Mouse (Mus musculus) heart, embryonic 11.5 days (tissue): ENCODE data around the gene Slc35b2. TPM values are rescaled to one million over a fixed set of nuclear protein-coding genes. Genes with fewer than 3 reads are reported as not detected.

Experiments
- ATAC-seq: fragments of 200-750 bp; cut with Nextera tagmentation; replicated peaks from 2 replicates; pipeline ENCODE4 v1.8.0; 2017; ENCODE audit warnings: moderate library complexity; ENCODE audit not compliant: insufficient number of reproducible peaks, low FRiP score, low TSS enrichment
- H3K27ac ChIP-seq: fragments of 300-500 bp; sonication (generic); 2 replicates; pipeline ENCODE4 v1.5.1; 2014; ENCODE audit warnings: mild to moderate bottlenecking, low read depth, low read length
- H3K27me3 ChIP-seq: fragments of 300-500 bp; sonication (generic); 2 replicates; pipeline ENCODE4 v1.6.1; 2014; ENCODE audit warnings: mild to moderate bottlenecking, low read length, mixed read lengths; ENCODE audit not compliant: control insufficient read depth, insufficient read depth
- H3K36me3 ChIP-seq: fragments of 300-500 bp; sonication (generic); 2 replicates; pipeline ENCODE4 v1.6.1; 2014; ENCODE audit warnings: mild to moderate bottlenecking, low read length, moderate library complexity, mixed read lengths; ENCODE audit not compliant: control insufficient read depth, insufficient read depth
- H3K4me1 ChIP-seq: fragments of 300-500 bp; sonication (generic); 2 replicates; pipeline ENCODE4 v1.6.1; 2014; ENCODE audit warnings: low read length; ENCODE audit not compliant: control insufficient read depth, insufficient read depth
- H3K4me2 ChIP-seq: fragments of 300-500 bp; sonication (generic); 2 replicates; pipeline ENCODE4 v1.6.1; 2014; ENCODE audit warnings: mild to moderate bottlenecking, moderate library complexity
- H3K4me3 ChIP-seq: fragments of 300-500 bp; sonication (generic); 2 replicates; pipeline ENCODE4 v1.5.1; 2014; ENCODE audit warnings: low read depth, low read length
- H3K9ac ChIP-seq: fragments of 300-500 bp; sonication (generic); 2 replicates; pipeline ENCODE4 v1.6.1; 2014; ENCODE audit warnings: mild to moderate bottlenecking, low read depth, low read length, moderate library complexity
- H3K9me3 ChIP-seq: fragments of 300-500 bp; sonication (generic); replicated peaks from 2 replicates; pipeline ENCODE4 v1.6.1; 2016; ENCODE audit warnings: low read length; ENCODE audit not compliant: control insufficient read depth
- WGBS: fragments of 180-500 bp; shearing (Covaris S2); extraction: QIAGEN DNeasy Blood & Tissue Kit; methylation state at CpG from one replicate; pipeline ENCODE4 v1.1.7; 2014; ENCODE audit not compliant: insufficient replicate concordance; 5-methylcytosine and 5-hydroxymethylcytosine counted together
- polyA plus RNA-seq: library from polyadenylated mRNA; unstranded; fragments of >200 nt; fragmentation: Nextera tagmentation; extraction: Ambion mirVana; gene quantifications from 2 replicates; pipeline ENCODE4 v1.2.1, GENCODE M21; 2014

Gene Slc35b2
- polyA plus RNA-seq, 1 experiment from 2014 or later: 87.2 TPM

- H3K4me1 ChIP-seq: peaks cover 67% of the 10 kb centered on the region
- no peak for ATAC-seq
Observed at GRCm38 (mm10) chr17:45595736-45596390, 32.2 kb downstream of the Slc35b2 start.

GRCm38 (mm10) chr17:45596631-45597396 is 33.1 kb downstream of the Slc35b2 start:
- Histone ChIP-seq H3K27ac (0 out of 2 replicates have a peak overlapping the region, but pooled peaks have one; percentile 7), H3K9me3 (no peaks in the 10 kb centered on the region), H3K4me3 (no peak overlapping the region), H3K4me1 (peaks cover 70% of the 10 kb centered on the region), H3K36me3 (no peaks in the 10 kb centered on the region), H3K27me3 (peaks cover 10% of the 10 kb centered on the region), H3K4me2 (no peak overlapping the region), H3K9ac (no peak overlapping the region)
- ATAC-seq: no peak; the same call in 1 of the 2 replicates
- 28% methylated on average over 11 of the region's 11 CpGs for WGBS

More at GRCm38 (mm10) chr17:45595736-45596390, 32.2 kb downstream of the Slc35b2 start:
- Histone ChIP-seq H3K4me3 (peak overlapping the region; percentile 66), H3K27me3 (peaks cover 10% of the 10 kb centered on the region), H3K27ac (peak overlapping the region; percentile 47; the same call in 1 of the 2 replicates), H3K9ac (peak overlapping the region; percentile 78; the same call in 1 of the 2 replicates), H3K4me2 (peak overlapping the region; percentile 99), H3K9me3 (no peaks in the 10 kb centered on the region), H3K36me3 (no peaks in the 10 kb centered on the region)
- WGBS: 8% methylated on average over 23 of the region's 23 CpGs

GRCm38 (mm10) chr17:45597787-45598186 is 34.1 kb downstream of the Slc35b2 start:
- Histone ChIP-seq H3K9ac (no peak overlapping the region), H3K4me2 (no peak overlapping the region), H3K36me3 (no peaks in the 10 kb centered on the region), H3K27ac (no peak overlapping the region), H3K9me3 (no peaks in the 10 kb centered on the region), H3K27me3 (peaks cover 10% of the 10 kb centered on the region), H3K4me3 (no peak overlapping the region), H3K4me1 (peaks cover 65% of the 10 kb centered on the region)
- ATAC-seq: no peak
- WGBS: 42% methylated on average over 3 of the region's 3 CpGs

GRCm38 (mm10) chr17:45598376-45598775 is 34.7 kb downstream of the Slc35b2 start:
- WGBS: 90% methylated on average over 2 of the region's 2 CpGs
- H3K4me2 ChIP-seq: no peak overlapping the region; the same call in 1 of the 2 replicates
- no peak for ATAC-seq

GRCm38 (mm10) chr17:45598891-45599290 is 35.2 kb downstream of the Slc35b2 start:
- 56% methylated on average over 3 of the region's 3 CpGs for WGBS
- H3K4me1 ChIP-seq: peaks cover 54% of the 10 kb centered on the region
- H3K9ac ChIP-seq: no peak overlapping the region; the same call in 1 of the 2 replicates
- H3K9me3 ChIP-seq: no peaks in the 10 kb centered on the region
- H3K36me3 ChIP-seq: no peaks in the 10 kb centered on the region
- peak overlapping the region; percentile 44 for H3K4me3 ChIP-seq
- H3K27me3 ChIP-seq: peaks cover 10% of the 10 kb centered on the region
- H3K4me2 ChIP-seq: peak overlapping the region; percentile 81
- H3K27ac ChIP-seq: no peak overlapping the region
- ATAC-seq: no peak

More at GRCm38 (mm10) chr17:45598376-45598775, 34.7 kb downstream of the Slc35b2 start:
- Histone ChIP-seq H3K9ac (no peak overlapping the region), H3K4me1 (peaks cover 59% of the 10 kb centered on the region), H3K27ac (no peak overlapping the region), H3K27me3 (peaks cover 10% of the 10 kb centered on the region), H3K4me3 (no peak overlapping the region), H3K36me3 (no peaks in the 10 kb centered on the region), H3K9me3 (no peaks in the 10 kb centered on the region)

GRCm38 (mm10) chr17:45599446-45600242 is 36.0 kb downstream of the Slc35b2 start, which contains the start of gene Slc29a1:
Gene Slc29a1, minus strand, starts transcription at chr17:45599606.
- 16% methylated on average over 32 of the region's 32 CpGs for WGBS
- peaks cover 46% of the 10 kb centered on the region for H3K4me1 ChIP-seq
- H3K4me2 ChIP-seq: peak within 1 kb of the TSS; percentile 81
- H3K27ac ChIP-seq: no peak within 1 kb of the TSS
- no peaks in the 10 kb centered on the region for H3K9me3 ChIP-seq
- H3K36me3 ChIP-seq: no peaks in the 10 kb centered on the region
- peak within 1 kb of the TSS; percentile 44 for H3K4me3 ChIP-seq
- H3K9ac ChIP-seq: peak within 1 kb of the TSS; percentile 64
- H3K27me3 ChIP-seq: peaks cover 5% of the 10 kb centered on the region
- peak; percentile 68 for ATAC-seq

GRCm38 (mm10) chr17:45600267-45600666 is 36.6 kb downstream of the Slc35b2 start:
- Histone ChIP-seq H3K9me3 (no peaks in the 10 kb centered on the region), H3K27me3 (0 out of 2 replicates have a peak, but pooled peaks cover 3% of the 10 kb centered on the region), H3K36me3 (no peaks in the 10 kb centered on the region), H3K4me3 (no peak overlapping the region), H3K4me2 (no peak overlapping the region; the same call in 1 of the 2 replicates), H3K9ac (no peak overlapping the region), H3K27ac (no peak overlapping the region), H3K4me1 (peaks cover 41% of the 10 kb centered on the region)
- ATAC-seq: no peak
- WGBS: 60% methylated on average over 8 of the region's 8 CpGs

GRCm38 (mm10) chr17:45601325-45601724 is 37.7 kb downstream of the Slc35b2 start:
- Histone ChIP-seq H3K9me3 (no peaks in the 10 kb centered on the region), H3K27me3 (0 out of 2 replicates have a peak, but pooled peaks cover 3% of the 10 kb centered on the region), H3K4me1 (peaks cover 34% of the 10 kb centered on the region), H3K27ac (peak overlapping the region; percentile 35; the same call in 1 of the 2 replicates), H3K36me3 (no peaks in the 10 kb centered on the region), H3K4me2 (peak overlapping the region; percentile 58), H3K4me3 (peak overlapping the region; percentile 22), H3K9ac (peak overlapping the region; percentile 62)
- ATAC-seq: no peak
- 8% methylated on average over 22 of the region's 22 CpGs for WGBS
